Mouse (Mus musculus) liver, postnatal 0 days (tissue): Measurements from ENCODE around the gene Rcbtb2.

Experiments used
- CTCF ChIP-seq: sonication (generic); IDR thresholded peaks from 2 replicates; pipeline ENCODE4 v1.5.1; 2016; ENCODE audit warnings: antibody characterized with exemption, low read depth
- EP300 ChIP-seq: IDR thresholded peaks from 2 replicates; pipeline ENCODE4 v1.6.1; 2016; ENCODE audit warnings: antibody characterized with exemption, low read depth, mild to moderate bottlenecking

DNA sequence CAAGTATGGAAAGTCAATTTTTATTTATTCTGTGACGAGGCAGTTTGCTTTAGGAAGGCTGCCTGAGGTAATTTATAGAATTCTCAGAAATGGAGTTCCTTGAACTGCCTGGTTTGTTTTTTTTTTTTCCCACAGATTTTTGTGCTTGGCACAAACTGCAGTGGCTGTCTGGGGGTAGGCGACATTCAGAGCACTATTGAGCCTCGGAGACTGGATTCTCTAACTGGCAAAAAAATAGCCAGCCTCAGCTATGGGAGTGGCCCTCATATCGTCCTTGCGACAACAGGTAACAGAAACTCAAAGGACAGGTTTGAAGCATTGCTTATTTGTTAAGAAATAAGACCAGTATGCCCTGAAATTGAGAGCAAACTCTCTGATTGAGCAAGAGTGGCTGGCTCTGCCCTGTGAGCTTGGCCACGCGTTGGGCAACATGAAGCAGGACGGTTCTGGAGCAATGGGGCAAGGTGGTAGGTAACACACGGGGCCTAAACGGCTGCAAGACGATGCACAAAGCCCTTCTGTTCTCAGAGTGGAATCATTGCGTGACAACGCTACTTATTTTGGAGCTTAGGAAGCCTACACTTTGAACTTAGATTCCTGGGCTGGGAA is 39.5 kb downstream of the Rcbtb2 start:
- TF ChIP-seq CTCF (no peak), EP300 (peak; percentile 17; the same call in 1 of the 2 replicates)
